10 mouse cellular contexts compared by ENCODE assay signal in genomic region chr7:19054777-19055076, GRCm38 (mm10). TPM values are rescaled to one million over a fixed set of nuclear protein-coding genes. Genes with fewer than 3 reads are reported as not detected.
A peak's percentile ranks its signal among the peaks of the same experiment; 100 is the strongest.
DNase-seq lines count a peak whose midpoint lies in the region; ATAC-seq and TF ChIP-seq lines count a peak whose summit lies in the region.
"Had no signal": no experiment of that assay in that cellular context is flagged by ENCODE, and none has a peak within 500 bp of the region (broad histone marks: within the 10 kb centered on the region; RNA-seq: fewer than 3 reads in every experiment).

No protein-coding gene starts in this region.

- no peak overlapping the region for H3K4me2 ChIP-seq in kidney, postnatal 0 days (ENCODE audit: low read length)
- H3K4me2 ChIP-seq in forebrain, embryonic 14.5 days (ENCODE audit: low read length): peak overlapping the region; percentile 47
- H3K4me2 ChIP-seq in limb, embryonic 11.5 days (ENCODE audit: low read depth, severe bottlenecking): peak overlapping the region; percentile 12; the same call in 1 of the 2 replicates

- H3K27ac ChIP-seq in kidney, postnatal 0 days: no peak overlapping the region
- no peak overlapping the region for H3K27ac ChIP-seq in forebrain, embryonic 14.5 days (ENCODE audit: low read depth, low read length)
- H3K27ac ChIP-seq in limb, embryonic 11.5 days (replicated peaks; ENCODE audit: low read depth, low read length): no peak overlapping the region
- H3K27ac ChIP-seq in olfactory bulb, adult 2 months (ENCODE audit: insufficient read depth, low read depth, low read length): peak overlapping the region; percentile 16; the same call in 1 of the 2 replicates

- no peaks in the 10 kb centered on the region for H3K27me3 ChIP-seq in kidney, postnatal 0 days (ENCODE audit: insufficient read depth, low read length)
- H3K27me3 ChIP-seq in forebrain, embryonic 14.5 days (replicated peaks; ENCODE audit: control insufficient read depth, insufficient read depth, low read length): no peaks in the 10 kb centered on the region
- H3K27me3 ChIP-seq in limb, embryonic 11.5 days (ENCODE audit: control insufficient read depth, insufficient read depth, low read length): no peaks in the 10 kb centered on the region

- TF ChIP-seq POLR2A in olfactory bulb, adult 2 months (IDR thresholded peaks at IDR 0.05; ENCODE audit: insufficient read depth, low read depth, low read length): no peak

- H3K4me1 ChIP-seq in kidney, postnatal 0 days (replicated peaks; ENCODE audit: insufficient read depth, low read length): no peaks in the 10 kb centered on the region
- H3K4me1 ChIP-seq in forebrain, embryonic 14.5 days (ENCODE audit: control insufficient read depth, insufficient read depth, low read length): no peaks in the 10 kb centered on the region
- H3K4me1 ChIP-seq in limb, embryonic 11.5 days (ENCODE audit: control insufficient read depth, insufficient read depth, low read length): no peaks in the 10 kb centered on the region
- H3K4me1 ChIP-seq in olfactory bulb, adult 2 months (ENCODE audit: control insufficient read depth, insufficient read depth, low read length): peaks cover 54% of the 10 kb centered on the region

- whole genome bisulfite sequencing in kidney, postnatal 0 days: 70% methylated on average over 9 of the region's 9 CpGs
- 74% methylated on average over 9 of the region's 9 CpGs for WGBS in forebrain, embryonic 14.5 days
- WGBS in limb, embryonic 11.5 days: 72% methylated on average over 9 of the region's 9 CpGs
- WGBS in olfactory bulb, adult 2 months: 60% methylated on average over 9 of the region's 9 CpGs

- peaks cover 19% of the 10 kb centered on the region for H3K36me3 ChIP-seq in kidney, postnatal 0 days (ENCODE audit: insufficient read depth, low read length)
- H3K36me3 ChIP-seq in forebrain, embryonic 14.5 days (ENCODE audit: control insufficient read depth, insufficient read depth, low read length): peaks cover 26% of the 10 kb centered on the region
- peaks cover 11% of the 10 kb centered on the region for H3K36me3 ChIP-seq in limb, embryonic 11.5 days (ENCODE audit: control insufficient read depth, insufficient read depth, low read length)

- no peak overlapping the region for H3K9ac ChIP-seq in kidney, postnatal 0 days (ENCODE audit: low read depth, low read length)
- H3K9ac ChIP-seq in forebrain, embryonic 14.5 days (ENCODE audit: low read length): peak overlapping the region; percentile 37; the same call in 1 of the 2 replicates
- H3K9ac ChIP-seq in limb, embryonic 11.5 days (ENCODE audit: low read length): no peak overlapping the region

- peak; percentile 22; the same call in 1 of the 2 replicates for ATAC-seq in kidney, postnatal 0 days (replicated peaks; ENCODE audit: low FRiP score, low read depth)
- ATAC-seq in forebrain, embryonic 14.5 days: peak; percentile 43
- peak; percentile 23; the same call in 1 of the 2 replicates for ATAC-seq in limb, embryonic 11.5 days (ENCODE audit: insufficient number of reproducible peaks, low FRiP score, low TSS enrichment, low read depth)

- no peak for DNase-seq in kidney, postnatal 0 days (ENCODE audit: low spot score)
- no peak for DNase-seq in kidney, postnatal 36 days
- DNase-seq in forebrain, embryonic 14.5 days (ENCODE audit: low spot score): no peak
- DNase-seq in limb, embryonic 11.5 days (ENCODE audit: low spot score): no peak
- no peak for DNase-seq in embryo, embryonic 10 days (ENCODE audit: low spot score)
- DNase-seq in MN1 (ENCODE audit: low spot score): no peak
- DNase-seq in yolk sac, embryonic 10.5 days (ENCODE audit: low spot score): no peak

- H3K9me3 ChIP-seq in kidney, postnatal 0 days (replicated peaks; ENCODE audit: low read length): no peaks in the 10 kb centered on the region
- no peaks in the 10 kb centered on the region for H3K9me3 ChIP-seq in forebrain, embryonic 14.5 days (replicated peaks; ENCODE audit: control insufficient read depth, low read length)
- no peaks in the 10 kb centered on the region; the same call in 1 of the 2 replicates for H3K9me3 ChIP-seq in limb, embryonic 11.5 days (ENCODE audit: control insufficient read depth, low read length)

- H3K4me3 ChIP-seq in kidney, postnatal 0 days (replicated peaks; ENCODE audit: low read depth, low read length): no peak overlapping the region
- H3K4me3 ChIP-seq in forebrain, embryonic 14.5 days (ENCODE audit: low read depth, low read length): 0 out of 2 replicates have a peak overlapping the region, but pooled peaks have one; percentile 11
- no peak overlapping the region for H3K4me3 ChIP-seq in limb, embryonic 11.5 days (ENCODE audit: low read depth, low read length)
- H3K4me3 ChIP-seq in olfactory bulb, adult 2 months (ENCODE audit: insufficient read depth, low read depth, low read length): no peak overlapping the region
- H3K4me3 ChIP-seq: erythroblast, embryonic 14.5 days had no signal

- TF ChIP-seq CTCF in kidney, postnatal 0 days (IDR thresholded peaks at IDR 0.05; ENCODE audit: low read depth): no peak
- TF ChIP-seq CTCF in olfactory bulb, adult 2 months (IDR thresholded peaks at IDR 0.05; ENCODE audit: insufficient read depth, low read depth, low read length): no peak

RNA-seq across cellular contexts. Expression of gene Rsph6a, which starts 0.2 kb away (rescaled TPM):
- polyA plus RNA-seq in kidney, postnatal 0 days (2015; fragmentation: Nextera tagmentation; extraction: Ambion mirVana): not detected in 2 replicates
- not detected in 2 replicates for polyA plus RNA-seq in forebrain, embryonic 14.5 days (2014; fragmentation: Nextera tagmentation; extraction: Ambion mirVana)
- polyA plus RNA-seq in limb, embryonic 11.5 days (2014; fragmentation: Nextera tagmentation; extraction: Ambion mirVana): not detected in 2 replicates
- not detected in 2 replicates for polyA plus RNA-seq in olfactory bulb, adult 2 months (2012; ENCODE audit: insufficient read depth, insufficient read length, low replicate concordance, missing spikeins)
- polyA plus RNA-seq: erythroblast, embryonic 14.5 days had no signal

RNA-seq across cellular contexts. Expression of gene Dmwd, which starts 21.3 kb away (rescaled TPM):
- 12.2 and 16.9 TPM in 2 replicates for polyA plus RNA-seq in kidney, postnatal 0 days (2015; fragmentation: Nextera tagmentation; extraction: Ambion mirVana)
- 28.0 and 29.1 TPM in 2 replicates for polyA plus RNA-seq in forebrain, embryonic 14.5 days (2014; fragmentation: Nextera tagmentation; extraction: Ambion mirVana)
- 18.8 and 25.6 TPM in 2 replicates for polyA plus RNA-seq in limb, embryonic 11.5 days (2014; fragmentation: Nextera tagmentation; extraction: Ambion mirVana)
- polyA plus RNA-seq in olfactory bulb, adult 2 months (2012; ENCODE audit: insufficient read depth, insufficient read length, low replicate concordance, missing spikeins): not detected in 2 replicates

RNA-seq across cellular contexts. Expression of gene Dmpk, which starts 28.9 kb away (rescaled TPM):
- polyA plus RNA-seq in kidney, postnatal 0 days (2015; fragmentation: Nextera tagmentation; extraction: Ambion mirVana): 9.4 and 11.6 TPM in 2 replicates
- polyA plus RNA-seq in forebrain, embryonic 14.5 days (2014; fragmentation: Nextera tagmentation; extraction: Ambion mirVana): 4.4 and 7.8 TPM in 2 replicates
- 8.6 and 9.2 TPM in 2 replicates for polyA plus RNA-seq in limb, embryonic 11.5 days (2014; fragmentation: Nextera tagmentation; extraction: Ambion mirVana)
- polyA plus RNA-seq in olfactory bulb, adult 2 months (2012; ENCODE audit: insufficient read depth, insufficient read length, low replicate concordance, missing spikeins): not detected in 2 replicates

RNA-seq across cellular contexts. Expression of gene Sympk, which starts 30.6 kb away (rescaled TPM):
- 16.6 and 17.6 TPM in 2 replicates for polyA plus RNA-seq in kidney, postnatal 0 days (2015; fragmentation: Nextera tagmentation; extraction: Ambion mirVana)
- 19.1 and 22.7 TPM in 2 replicates for polyA plus RNA-seq in forebrain, embryonic 14.5 days (2014; fragmentation: Nextera tagmentation; extraction: Ambion mirVana)
- polyA plus RNA-seq in limb, embryonic 11.5 days (2014; fragmentation: Nextera tagmentation; extraction: Ambion mirVana): 36.0 and 37.6 TPM in 2 replicates
- not detected in 2 replicates for polyA plus RNA-seq in olfactory bulb, adult 2 months (2012; ENCODE audit: insufficient read depth, insufficient read length, low replicate concordance, missing spikeins)

RNA-seq across cellular contexts. Expression of gene Foxa3, which starts 31.4 kb away (rescaled TPM):
- polyA plus RNA-seq in kidney, postnatal 0 days (2015; fragmentation: Nextera tagmentation; extraction: Ambion mirVana): 0.53 and 0.57 TPM in 2 replicates
- polyA plus RNA-seq in forebrain, embryonic 14.5 days (2014; fragmentation: Nextera tagmentation; extraction: Ambion mirVana): not detected in 2 replicates
- 0.21 and 0.44 TPM in 2 replicates for polyA plus RNA-seq in limb, embryonic 11.5 days (2014; fragmentation: Nextera tagmentation; extraction: Ambion mirVana)
- not detected in 2 replicates for polyA plus RNA-seq in olfactory bulb, adult 2 months (2012; ENCODE audit: insufficient read depth, insufficient read length, low replicate concordance, missing spikeins)
- polyA plus RNA-seq: cerebellum, adult 2 months had no signal

Comparison
In these comparisons a context has a peak if more than half of its experiments do, and no peak if none do; other contexts are left out.
1. RNA of gene Dmwd, which starts 21.3 kb away (polyA plus RNA-seq): 28.0 to 29.1 TPM in forebrain, embryonic 14.5 days, 18.8 to 25.6 TPM in limb, embryonic 11.5 days and 12.2 to 16.9 TPM in kidney, postnatal 0 days; not detected in olfactory bulb, adult 2 months; every median in the first group is over 10 times any median in the second.
2. Peak in every context shown above with its lines, with median percentiles within 50 percentile points of each other: ATAC-seq.